Mouse (Mus musculus) intestine, embryonic 14.5 days (tissue): ENCODE results near the gene Psrc1. TPM values are rescaled to one million over a fixed set of nuclear protein-coding genes. Genes with fewer than 3 reads are reported as not detected.

ENCODE experiments used
- ATAC-seq: fragments of 200-750 bp; cut with Nextera tagmentation; replicated peaks from 2 replicates; pipeline ENCODE4 v1.8.0; 2017; ENCODE audit warnings: low read depth, moderate number of reproducible peaks, moderate TSS enrichment, moderate library complexity; ENCODE audit not compliant: low FRiP score, low TSS enrichment
- DNase-seq: peaks from one replicate; pipeline ENCODE4 v3.0.0-alpha.2; 2018; ENCODE audit warnings: low spot score
- H3K27ac ChIP-seq: fragments of 300-500 bp; sonication (generic); 2 replicates; pipeline ENCODE4 v1.5.1; 2014; ENCODE audit warnings: low read depth, mild to moderate bottlenecking, control low read depth
- H3K27me3 ChIP-seq: fragments of 300-500 bp; sonication (generic); replicated peaks from 2 replicates; pipeline ENCODE4 v1.6.1; 2014; ENCODE audit warnings: low read length, control low read depth; ENCODE audit not compliant: control insufficient read depth, insufficient read depth
- H3K36me3 ChIP-seq: fragments of 300-500 bp; sonication (generic); 2 replicates; pipeline ENCODE4 v1.6.1; 2014; ENCODE audit warnings: low read length, control low read depth; ENCODE audit not compliant: control insufficient read depth, insufficient read depth
- H3K4me1 ChIP-seq: fragments of 300-500 bp; sonication (generic); replicated peaks from 2 replicates; pipeline ENCODE4 v1.6.1; 2014; ENCODE audit warnings: low read length, control low read depth, mixed read lengths; ENCODE audit not compliant: control insufficient read depth, insufficient read depth
- H3K4me2 ChIP-seq: fragments of 300-500 bp; sonication (generic); 2 replicates; pipeline ENCODE4 v1.6.1; 2014; ENCODE audit warnings: low read length
- H3K4me3 ChIP-seq: fragments of 300-500 bp; sonication (generic); 2 replicates; pipeline ENCODE4 v1.5.1; 2014; ENCODE audit warnings: low read depth, low read length, control low read depth, mixed read lengths
- H3K9ac ChIP-seq: fragments of 300-500 bp; sonication (generic); 2 replicates; pipeline ENCODE4 v1.6.1; 2014; ENCODE audit warnings: mild to moderate bottlenecking, low read length
- H3K9me3 ChIP-seq: fragments of 300-500 bp; sonication (generic); 2 replicates; pipeline ENCODE4 v1.6.1; 2016; ENCODE audit warnings: low read length, control low read depth; ENCODE audit not compliant: control insufficient read depth
- WGBS: fragments of 180-500 bp; shearing (Covaris S2); extraction: QIAGEN DNeasy Blood & Tissue Kit; methylation state at CpG from one replicate; pipeline ENCODE4 v1.1.7; 2014; 5-methylcytosine and 5-hydroxymethylcytosine counted together
- polyA plus RNA-seq: library from polyadenylated mRNA; unstranded; fragments of >200 nt; fragmentation: Nextera tagmentation; extraction: Ambion mirVana; gene quantifications from 2 replicates; pipeline ENCODE4 v1.2.1, GENCODE M21; 2014

The Psrc1 gene
- polyA plus RNA-seq, 1 experiment from 2014 or later = 35.1 TPM

DNA sequence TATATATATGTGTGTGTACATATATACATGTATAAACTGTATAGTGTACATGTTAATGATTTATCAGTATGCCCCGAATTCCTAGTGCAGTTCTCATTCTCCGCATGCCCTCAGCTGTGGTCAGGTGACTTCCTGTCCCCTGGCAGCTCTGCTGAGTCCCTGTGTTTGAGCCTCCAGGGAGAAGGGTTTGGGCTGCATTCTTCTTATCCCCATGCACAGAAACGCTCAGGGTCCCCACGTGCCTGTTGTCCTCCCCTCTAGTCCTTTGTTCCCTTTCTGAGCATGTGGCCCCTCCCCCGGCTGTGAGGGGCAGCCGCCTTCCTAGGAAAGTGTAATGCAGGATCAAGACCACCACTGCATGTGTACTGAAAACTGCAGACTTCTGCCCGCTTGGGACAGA lies 22.7 kb upstream of the Psrc1 start:
- Histone ChIP-seq H3K36me3 (peaks cover 17% of the 10 kb centered on the region; the same call in 1 of the 2 replicates), H3K4me1 (peaks cover 4% of the 10 kb centered on the region; the same call in 1 of the 2 replicates), H3K4me3 (no peak overlapping the region), H3K27ac (no peak overlapping the region), H3K27me3 (no peaks in the 10 kb centered on the region), H3K9ac (no peak overlapping the region), H3K9me3 (no peaks in the 10 kb centered on the region), H3K4me2 (no peak overlapping the region)
- ATAC-seq = no peak
- no peak for DNase-seq
- 11% methylated on average over 7 of the region's 7 CpGs for WGBS

DNA sequence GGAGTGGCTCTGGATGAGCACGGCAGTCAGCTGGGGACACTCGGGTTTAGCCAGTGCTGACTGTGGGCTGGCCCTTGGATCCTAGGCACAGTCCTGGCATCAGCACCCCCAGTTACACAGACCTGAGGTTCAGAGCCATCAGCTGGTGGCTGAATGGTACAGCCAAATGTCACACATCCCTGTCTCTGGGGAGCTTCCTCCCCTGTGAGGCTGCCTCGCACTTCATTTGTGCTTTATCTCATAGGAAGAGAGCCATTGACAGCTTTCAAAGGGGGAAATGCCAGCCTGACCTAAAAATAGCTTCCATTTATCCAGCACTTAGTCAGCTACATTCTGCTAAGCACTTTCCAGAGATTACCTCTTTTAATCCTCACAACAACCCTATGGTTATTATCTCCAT lies 20.0 kb upstream of the Psrc1 start:
- Histone ChIP-seq H3K9me3 (no peaks in the 10 kb centered on the region), H3K27ac (no peak overlapping the region), H3K27me3 (no peaks in the 10 kb centered on the region), H3K36me3 (no peaks in the 10 kb centered on the region), H3K9ac (no peak overlapping the region), H3K4me1 (peaks cover 4% of the 10 kb centered on the region; the same call in 1 of the 2 replicates), H3K4me3 (no peak overlapping the region), H3K4me2 (no peak overlapping the region)
- 60% methylated on average over 3 of the region's 3 CpGs for WGBS
- DNase-seq (no peak), ATAC-seq (no peak)

DNA sequence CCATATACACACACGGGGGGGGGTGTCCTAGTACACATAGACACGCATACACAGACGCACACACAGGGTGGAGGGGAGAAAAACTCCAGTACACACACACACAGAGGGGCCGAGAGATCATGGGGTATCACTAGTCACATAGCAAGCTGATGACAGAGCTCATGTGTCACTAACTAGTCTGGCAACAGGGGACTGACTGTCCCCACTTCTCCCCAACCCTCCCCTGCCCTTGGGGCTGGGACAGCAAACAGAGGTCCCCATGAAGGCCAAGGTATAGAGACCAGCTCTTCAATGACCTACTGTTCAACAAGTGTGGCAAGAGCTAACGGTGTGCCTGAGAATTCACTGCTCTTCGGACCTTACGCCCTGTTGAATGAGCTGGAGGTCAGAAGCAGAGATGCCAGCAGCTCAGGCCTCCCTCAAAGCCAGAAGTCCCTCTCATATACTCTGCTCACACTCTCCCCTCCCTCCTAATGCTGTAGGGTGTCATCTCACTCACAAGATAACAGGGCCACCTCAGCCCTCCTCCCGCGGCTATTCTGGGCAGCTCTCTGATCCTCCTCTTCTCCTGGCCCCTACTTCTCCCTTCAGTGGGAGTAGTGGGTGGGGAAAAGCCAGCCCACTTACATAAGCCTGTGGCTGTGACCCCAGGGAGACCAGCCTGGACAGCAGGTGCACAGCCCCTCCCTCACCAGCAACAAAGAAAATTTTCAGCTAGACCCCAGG lies 19.2 kb upstream of the Psrc1 start, which contains the start of gene Mybphl:
Gene Mybphl, plus strand, starts transcription at position 642 of the 726 bp plus-strand sequence.
- Histone ChIP-seq H3K9ac (no peak within 1 kb of the TSS), H3K4me1 (peaks cover 4% of the 10 kb centered on the region; the same call in 1 of the 2 replicates), H3K36me3 (no peaks in the 10 kb centered on the region), H3K9me3 (no peaks in the 10 kb centered on the region), H3K27ac (no peak within 1 kb of the TSS), H3K4me2 (no peak within 1 kb of the TSS), H3K4me3 (no peak within 1 kb of the TSS), H3K27me3 (no peaks in the 10 kb centered on the region)
- no peak for ATAC-seq
- WGBS = 65% methylated on average over 9 of the region's 9 CpGs
- no peak for DNase-seq

DNA sequence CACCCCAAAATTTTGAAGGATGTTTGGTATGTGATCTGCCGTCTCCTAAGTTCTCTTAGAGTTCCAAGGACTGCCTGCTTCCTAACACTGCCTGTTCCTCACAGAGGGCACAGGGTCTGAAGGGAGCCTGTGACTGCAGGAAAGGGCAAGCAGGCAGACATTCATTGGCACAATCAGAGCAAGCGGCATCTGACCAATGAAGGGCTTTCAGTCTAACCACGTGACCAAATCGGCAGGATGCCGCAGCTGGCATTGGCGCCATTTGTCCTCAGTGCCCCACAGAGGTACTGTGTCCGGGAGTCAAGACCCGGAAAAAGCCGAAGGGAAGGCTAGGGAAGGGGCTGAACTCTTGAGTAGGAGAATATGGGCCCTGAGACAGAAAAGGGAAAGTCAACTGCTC lies 16.5 kb upstream of the Psrc1 start:
- no peak overlapping the region for H3K9ac ChIP-seq
- H3K27me3 ChIP-seq = no peaks in the 10 kb centered on the region
- no peaks in the 10 kb centered on the region for H3K9me3 ChIP-seq
- H3K4me1 ChIP-seq = no peaks in the 10 kb centered on the region
- H3K4me3 ChIP-seq = no peak overlapping the region
- DNase-seq = no peak
- no peak for ATAC-seq
- H3K27ac ChIP-seq = no peak overlapping the region
- H3K4me2 ChIP-seq = peak overlapping the region; percentile 22; the same call in 1 of the 2 replicates
- H3K36me3 ChIP-seq = no peaks in the 10 kb centered on the region
- WGBS = 55% methylated on average over 9 of the region's 9 CpGs

DNA sequence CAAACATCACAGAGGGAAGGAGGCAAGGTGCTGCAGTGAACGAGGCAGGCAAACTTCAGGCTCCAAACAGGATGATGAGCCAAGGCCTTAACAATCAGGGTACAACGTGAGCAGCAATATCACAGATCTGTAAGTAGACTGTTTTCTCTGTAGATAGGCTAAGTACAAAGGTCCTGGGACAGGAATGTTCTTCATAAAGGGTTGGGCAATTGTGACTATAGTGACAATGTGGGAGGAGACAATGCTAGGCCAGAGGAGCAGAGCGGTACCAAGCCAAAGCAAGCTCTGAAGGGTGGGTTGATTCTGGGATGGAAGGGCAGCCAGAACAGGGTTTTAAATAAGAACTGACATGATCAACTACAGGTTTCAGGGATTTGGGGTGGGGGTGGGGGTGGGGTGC lies 15.8 kb upstream of the Psrc1 start:
- Histone ChIP-seq H3K4me2 (no peak overlapping the region), H3K4me1 (no peaks in the 10 kb centered on the region), H3K9me3 (no peaks in the 10 kb centered on the region), H3K36me3 (no peaks in the 10 kb centered on the region), H3K27ac (no peak overlapping the region), H3K27me3 (no peaks in the 10 kb centered on the region), H3K4me3 (no peak overlapping the region), H3K9ac (no peak overlapping the region)
- 76% methylated on average over 3 of the region's 3 CpGs for WGBS
- ATAC-seq (no peak; the same call in 1 of the 2 replicates), DNase-seq (no peak)

DNA sequence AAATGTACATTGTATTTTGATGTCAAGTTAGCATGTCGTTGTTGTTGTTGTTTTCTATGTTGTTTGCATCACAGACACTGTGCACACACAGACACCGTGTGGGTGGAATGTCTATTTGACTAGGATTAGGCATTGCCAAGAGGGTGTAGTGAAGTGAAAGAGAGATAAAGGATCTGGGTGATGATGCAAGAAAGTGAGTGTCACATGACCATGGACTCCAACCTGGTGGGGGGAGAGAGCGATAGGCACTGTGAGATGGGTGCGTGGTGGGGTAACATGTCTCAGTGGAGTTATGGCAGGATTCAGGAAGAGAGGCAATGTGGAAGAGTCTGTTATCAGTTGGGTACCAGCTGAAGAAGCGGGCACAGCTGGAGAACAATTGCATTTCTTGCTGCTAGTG lies 14.9 kb upstream of the Psrc1 start:
- no peak overlapping the region for H3K27ac ChIP-seq
- DNase-seq (no peak), ATAC-seq (no peak)
- H3K36me3 ChIP-seq = no peaks in the 10 kb centered on the region
- no peaks in the 10 kb centered on the region for H3K9me3 ChIP-seq
- no peak overlapping the region for H3K4me3 ChIP-seq
- 79% methylated on average over 5 of the region's 5 CpGs for WGBS
- no peak overlapping the region for H3K4me2 ChIP-seq
- no peak overlapping the region for H3K9ac ChIP-seq
- no peaks in the 10 kb centered on the region for H3K4me1 ChIP-seq
- H3K27me3 ChIP-seq = no peaks in the 10 kb centered on the region

DNA sequence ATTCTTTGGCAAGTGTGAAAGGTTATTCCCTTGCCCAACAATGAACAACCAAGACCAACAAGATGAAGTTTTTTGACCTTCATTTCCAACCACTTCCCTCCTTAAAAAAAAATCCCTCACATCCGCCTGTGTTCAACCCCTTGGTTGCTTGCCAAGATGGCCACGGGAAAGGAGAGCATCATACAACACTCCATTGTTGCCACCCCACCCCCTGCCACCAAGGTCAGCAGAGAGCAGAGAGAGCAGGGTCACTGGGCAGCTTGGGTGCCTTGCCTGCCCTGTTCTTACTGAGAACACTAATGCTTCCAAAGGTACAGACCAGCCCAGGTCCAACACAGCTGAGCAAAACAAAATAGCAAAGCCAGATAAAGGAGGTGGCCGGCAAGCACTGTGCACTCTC lies 11.4 kb upstream of the Psrc1 start:
- H3K4me3 ChIP-seq = no peak overlapping the region
- no peak for ATAC-seq
- H3K9ac ChIP-seq = no peak overlapping the region
- H3K27ac ChIP-seq = no peak overlapping the region
- no peaks in the 10 kb centered on the region for H3K4me1 ChIP-seq
- H3K27me3 ChIP-seq = no peaks in the 10 kb centered on the region
- no peaks in the 10 kb centered on the region for H3K9me3 ChIP-seq
- H3K4me2 ChIP-seq = no peak overlapping the region
- no peak for DNase-seq
- H3K36me3 ChIP-seq = no peaks in the 10 kb centered on the region
- 51% methylated on average over 3 of the region's 3 CpGs for WGBS

DNA sequence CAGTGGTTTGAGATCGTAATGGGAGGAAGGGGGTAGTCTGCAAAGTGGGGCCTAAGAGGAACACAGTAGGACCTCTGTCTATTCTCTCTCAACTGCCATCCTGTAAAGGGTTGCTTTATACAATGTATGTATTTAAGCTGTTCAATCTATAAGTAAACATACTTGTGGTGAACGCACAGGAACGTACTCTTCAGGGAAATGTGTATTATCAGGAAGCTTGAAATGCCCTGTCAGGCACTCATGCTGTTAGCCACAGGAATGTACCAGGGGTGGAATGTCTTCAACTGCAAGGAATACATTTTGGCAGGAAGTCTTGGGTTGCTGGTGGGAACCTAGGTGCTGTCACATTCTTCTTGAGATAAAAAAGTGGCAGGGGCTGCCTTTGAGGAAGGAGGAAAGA lies 10.9 kb upstream of the Psrc1 start:
- no peak for ATAC-seq
- Histone ChIP-seq H3K36me3 (no peaks in the 10 kb centered on the region), H3K4me2 (no peak overlapping the region), H3K4me1 (no peaks in the 10 kb centered on the region), H3K9me3 (no peaks in the 10 kb centered on the region), H3K27me3 (no peaks in the 10 kb centered on the region), H3K9ac (no peak overlapping the region), H3K4me3 (no peak overlapping the region), H3K27ac (no peak overlapping the region)
- DNase-seq = no peak
- 38% methylated on average over 3 of the region's 3 CpGs for WGBS
